Mouse (Mus musculus): ENCODE measurements at regions not wholly inside any gene's neighbourhood (a gene's known extent, or its start where the extent isn't known, plus 50 kb on each side); places are given as distances from the start of the nearest gene placed in this dataset.
"Not testable (repeated sequence)": the region's sequence is repeated elsewhere in the genome, so short reads cannot be mapped to it uniquely, and the experiment has no call there.

GRCm38 (mm10) chr13:57042514-57042913 is 146.7 kb upstream of the Trpc7 start:
- Histone ChIP-seq H3K4me1 (ENCODE audit: control insufficient read depth, insufficient read depth, low read length) (no peaks in the 10 kb centered on the region), H3K4me3 (ENCODE audit: low read depth, low read length) (no peak overlapping the region), H3K4me2 (ENCODE audit: low read depth, low read length) (no peak overlapping the region), H3K9me3 (ENCODE audit: control insufficient read depth, low read length) (no peaks in the 10 kb centered on the region), H3K9ac (replicated peaks; ENCODE audit: low read depth, low read length) (no peak overlapping the region), H3K27ac (ENCODE audit: low read depth, low read length) (no peak overlapping the region), H3K27me3 (ENCODE audit: control insufficient read depth, insufficient read depth, low read length) (no peaks in the 10 kb centered on the region), H3K36me3 (ENCODE audit: control insufficient read depth, insufficient read depth, low read length) (no peaks in the 10 kb centered on the region)
- 79% methylated on average over 5 of the region's 5 CpGs for WGBS
- no peak for ATAC-seq (ENCODE audit: low read depth)

GRCm38 (mm10) chr13:57032871-57033270 is 137.1 kb upstream of the Trpc7 start:
- WGBS = 16% methylated on average over 4 of the region's 4 CpGs
- no peaks in the 10 kb centered on the region for H3K36me3 ChIP-seq (ENCODE audit: control insufficient read depth, insufficient read depth, low read length)
- no peak for ATAC-seq (ENCODE audit: low read depth)
- H3K4me1 ChIP-seq (ENCODE audit: control insufficient read depth, insufficient read depth, low read length) = no peaks in the 10 kb centered on the region
- no peak overlapping the region for H3K9ac ChIP-seq (replicated peaks; ENCODE audit: low read depth, low read length)
- H3K4me3 ChIP-seq (ENCODE audit: low read depth, low read length) = no peak overlapping the region
- H3K9me3 ChIP-seq (ENCODE audit: control insufficient read depth, low read length) = no peaks in the 10 kb centered on the region
- no peak overlapping the region for H3K27ac ChIP-seq (ENCODE audit: low read depth, low read length)
- H3K4me2 ChIP-seq (ENCODE audit: low read depth, low read length) = no peak overlapping the region
- H3K27me3 ChIP-seq (ENCODE audit: control insufficient read depth, insufficient read depth, low read length) = no peaks in the 10 kb centered on the region

GRCm38 (mm10) chr13:57017553-57018341 is 122.0 kb upstream of the Trpc7 start:
- Histone ChIP-seq H3K9me3 (ENCODE audit: control insufficient read depth, low read length) (no peaks in the 10 kb centered on the region), H3K9ac (replicated peaks; ENCODE audit: low read depth, low read length) (no peak overlapping the region), H3K27ac (ENCODE audit: low read depth, low read length) (no peak overlapping the region), H3K4me1 (ENCODE audit: control insufficient read depth, insufficient read depth, low read length) (no peaks in the 10 kb centered on the region), H3K4me2 (ENCODE audit: low read depth, low read length) (no peak overlapping the region), H3K4me3 (ENCODE audit: low read depth, low read length) (no peak overlapping the region), H3K36me3 (ENCODE audit: control insufficient read depth, insufficient read depth, low read length) (no peaks in the 10 kb centered on the region), H3K27me3 (ENCODE audit: control insufficient read depth, insufficient read depth, low read length) (no peaks in the 10 kb centered on the region)
- 65% methylated on average over 11 of the region's 11 CpGs for WGBS
- no peak for ATAC-seq (ENCODE audit: low read depth)

GRCm38 (mm10) chr13:57016465-57017272 is 120.9 kb upstream of the Trpc7 start:
- Histone ChIP-seq H3K4me1 (ENCODE audit: control insufficient read depth, insufficient read depth, low read length) (no peaks in the 10 kb centered on the region), H3K9me3 (ENCODE audit: control insufficient read depth, low read length) (no peaks in the 10 kb centered on the region), H3K27ac (ENCODE audit: low read depth, low read length) (no peak overlapping the region), H3K9ac (replicated peaks; ENCODE audit: low read depth, low read length) (no peak overlapping the region), H3K4me3 (ENCODE audit: low read depth, low read length) (no peak overlapping the region), H3K36me3 (ENCODE audit: control insufficient read depth, insufficient read depth, low read length) (no peaks in the 10 kb centered on the region), H3K27me3 (ENCODE audit: control insufficient read depth, insufficient read depth, low read length) (no peaks in the 10 kb centered on the region), H3K4me2 (ENCODE audit: low read depth, low read length) (no peak overlapping the region)
- ATAC-seq (ENCODE audit: low read depth) = no peak
- 60% methylated on average over 13 of the region's 13 CpGs for WGBS

- H3K4me2 ChIP-seq (ENCODE audit: low read depth, low read length); ATAC-seq (ENCODE audit: low read depth); H3K27ac ChIP-seq (ENCODE audit: low read depth, low read length); H3K4me3 ChIP-seq (ENCODE audit: low read depth, low read length); H3K36me3 ChIP-seq (ENCODE audit: control insufficient read depth, insufficient read depth, low read length); H3K27me3 ChIP-seq (ENCODE audit: control insufficient read depth, insufficient read depth, low read length); H3K9me3 ChIP-seq (ENCODE audit: control insufficient read depth, low read length); H3K9ac ChIP-seq (replicated peaks; ENCODE audit: low read depth, low read length); H3K4me1 ChIP-seq (ENCODE audit: control insufficient read depth, insufficient read depth, low read length): not testable (repeated sequence)
- WGBS = 90% methylated on average over 8 of the region's 8 CpGs
Measured at GRCm38 (mm10) chr13:57007236-57007635, 111.4 kb upstream of the Trpc7 start.

GRCm38 (mm10) chr13:57003565-57004132 is 107.9 kb upstream of the Trpc7 start:
- no peaks in the 10 kb centered on the region for H3K9me3 ChIP-seq (ENCODE audit: control insufficient read depth, low read length)
- no peak overlapping the region for H3K9ac ChIP-seq (replicated peaks; ENCODE audit: low read depth, low read length)
- 12% methylated on average over 8 of the region's 8 CpGs for WGBS
- no peaks in the 10 kb centered on the region for H3K36me3 ChIP-seq (ENCODE audit: control insufficient read depth, insufficient read depth, low read length)
- H3K4me3 ChIP-seq (ENCODE audit: low read depth, low read length) = no peak overlapping the region
- no peak overlapping the region for H3K27ac ChIP-seq (ENCODE audit: low read depth, low read length)
- no peak for ATAC-seq (ENCODE audit: low read depth)
- H3K4me1 ChIP-seq (ENCODE audit: control insufficient read depth, insufficient read depth, low read length) = 0 out of 2 replicates have a peak, but pooled peaks cover 3% of the 10 kb centered on the region
- no peaks in the 10 kb centered on the region for H3K27me3 ChIP-seq (ENCODE audit: control insufficient read depth, insufficient read depth, low read length)
- no peak overlapping the region for H3K4me2 ChIP-seq (ENCODE audit: low read depth, low read length)

GRCm38 (mm10) chr13:56992022-56992421 is 96.2 kb upstream of the Trpc7 start:
- Histone ChIP-seq H3K9ac (replicated peaks; ENCODE audit: low read depth, low read length) (no peak overlapping the region), H3K4me3 (ENCODE audit: low read depth, low read length) (no peak overlapping the region), H3K9me3 (ENCODE audit: control insufficient read depth, low read length) (no peaks in the 10 kb centered on the region), H3K36me3 (ENCODE audit: control insufficient read depth, insufficient read depth, low read length) (no peaks in the 10 kb centered on the region), H3K4me2 (ENCODE audit: low read depth, low read length) (no peak overlapping the region), H3K27ac (ENCODE audit: low read depth, low read length) (no peak overlapping the region), H3K27me3 (ENCODE audit: control insufficient read depth, insufficient read depth, low read length) (no peaks in the 10 kb centered on the region), H3K4me1 (ENCODE audit: control insufficient read depth, insufficient read depth, low read length) (no peaks in the 10 kb centered on the region)
- no peak for ATAC-seq (ENCODE audit: low read depth)

- no peak overlapping the region for H3K4me2 ChIP-seq (ENCODE audit: low read depth, low read length)
- H3K4me3 ChIP-seq (ENCODE audit: low read depth, low read length) = no peak overlapping the region
- no peak for ATAC-seq (ENCODE audit: low read depth)
- H3K9ac ChIP-seq (replicated peaks; ENCODE audit: low read depth, low read length) = no peak overlapping the region
- no peaks in the 10 kb centered on the region for H3K9me3 ChIP-seq (ENCODE audit: control insufficient read depth, low read length)
- no peak overlapping the region for H3K27ac ChIP-seq (ENCODE audit: low read depth, low read length)
- no peaks in the 10 kb centered on the region for H3K4me1 ChIP-seq (ENCODE audit: control insufficient read depth, insufficient read depth, low read length)
- no peaks in the 10 kb centered on the region for H3K27me3 ChIP-seq (ENCODE audit: control insufficient read depth, insufficient read depth, low read length)
- WGBS = 80% methylated on average over 3 of the region's 3 CpGs
- no peaks in the 10 kb centered on the region for H3K36me3 ChIP-seq (ENCODE audit: control insufficient read depth, insufficient read depth, low read length)
Measured at GRCm38 (mm10) chr13:56974063-56974462, 78.3 kb upstream of the Trpc7 start.

GRCm38 (mm10) chr13:56955358-56955757 is 59.6 kb upstream of the Trpc7 start:
- no peak overlapping the region for H3K9ac ChIP-seq (replicated peaks; ENCODE audit: low read depth, low read length)
- H3K9me3 ChIP-seq (ENCODE audit: control insufficient read depth, low read length) = no peaks in the 10 kb centered on the region
- 47% methylated on average over 5 of the region's 5 CpGs for WGBS
- H3K4me3 ChIP-seq (ENCODE audit: low read depth, low read length) = no peak overlapping the region
- H3K36me3 ChIP-seq (ENCODE audit: control insufficient read depth, insufficient read depth, low read length) = no peaks in the 10 kb centered on the region
- H3K27ac ChIP-seq (ENCODE audit: low read depth, low read length) = no peak overlapping the region
- no peaks in the 10 kb centered on the region for H3K27me3 ChIP-seq (ENCODE audit: control insufficient read depth, insufficient read depth, low read length)
- no peak overlapping the region for H3K4me2 ChIP-seq (ENCODE audit: low read depth, low read length)
- no peak for ATAC-seq (ENCODE audit: low read depth)
- no peaks in the 10 kb centered on the region for H3K4me1 ChIP-seq (ENCODE audit: control insufficient read depth, insufficient read depth, low read length)

Data from neural tube, embryonic 14.5 days (tissue).